8 mouse cellular contexts compared by ENCODE assay signal in genomic region chrX:73787225-73787558, GRCm38 (mm10). TPM values are rescaled to one million over a fixed set of nuclear protein-coding genes. Genes with fewer than 3 reads are reported as not detected.
A peak's percentile ranks its signal among the peaks of the same experiment; 100 is the strongest.
DNase-seq lines count a peak whose midpoint lies in the region; ATAC-seq and TF ChIP-seq lines count a peak whose summit lies in the region.

No protein-coding gene starts in this region.

- 27% methylated on average over 20 of the region's 22 CpGs for WGBS in kidney, embryonic 14.5 days
- WGBS in bone marrow, adult 2 months = 14% methylated on average over 18 of the region's 22 CpGs
- WGBS in hindbrain, embryonic 14.5 days = 24% methylated on average over 22 of the region's 22 CpGs
- WGBS in midbrain, embryonic 14.5 days = 16% methylated on average over 19 of the region's 22 CpGs

- DNase-seq in kidney, adult 11 months = no peak
- DNase-seq in hindbrain, embryonic 14.5 days (ENCODE audit: low spot score) = no peak
- DNase-seq in midbrain, embryonic 14.5 days = no peak
- DNase-seq in urinary bladder, adult 18-20 months (ENCODE audit: low spot score in 2 of 2) = no peak
- no peak for DNase-seq in embryo, embryonic 11 days
- no peak for DNase-seq in kidney, postnatal 25 days

- no peaks in the 10 kb centered on the region for H3K27me3 ChIP-seq in kidney, embryonic 14.5 days (ENCODE audit: control insufficient read depth, insufficient read depth, low read length)
- H3K27me3 ChIP-seq in hindbrain, embryonic 14.5 days (ENCODE audit: control insufficient read depth, insufficient read depth, low read length) = no peaks in the 10 kb centered on the region
- H3K27me3 ChIP-seq in midbrain, embryonic 14.5 days (ENCODE audit: control insufficient read depth, insufficient read depth, low read length) = no peaks in the 10 kb centered on the region

- ATAC-seq in kidney, embryonic 14.5 days (ENCODE audit: low FRiP score, low TSS enrichment) = peak; percentile 2
- peak; percentile 52 for ATAC-seq in hindbrain, embryonic 14.5 days (ENCODE audit: low FRiP score)
- 0 out of 2 replicates have a peak, but pooled peaks have one; percentile 5 for ATAC-seq in midbrain, embryonic 14.5 days (ENCODE audit: low FRiP score, low TSS enrichment)

- H3K4me3 ChIP-seq in kidney, embryonic 14.5 days (ENCODE audit: low read length) = peak overlapping the region; percentile 61
- peak overlapping the region; percentile 87 for H3K4me3 ChIP-seq in bone marrow, adult 2 months (replicated peaks; ENCODE audit: control insufficient read depth, low read depth, low read length)
- H3K4me3 ChIP-seq in hindbrain, embryonic 14.5 days (replicated peaks; ENCODE audit: low read length) = peak overlapping the region; percentile 52
- H3K4me3 ChIP-seq in midbrain, embryonic 14.5 days (replicated peaks; ENCODE audit: low read depth, low read length) = peak overlapping the region; percentile 51

- peak overlapping the region; percentile 62 for H3K4me2 ChIP-seq in kidney, embryonic 14.5 days (replicated peaks; ENCODE audit: low read depth, low read length)
- peak overlapping the region; percentile 57 for H3K4me2 ChIP-seq in hindbrain, embryonic 14.5 days (replicated peaks)
- peak overlapping the region; percentile 65 for H3K4me2 ChIP-seq in midbrain, embryonic 14.5 days (ENCODE audit: low read length)

- TF ChIP-seq CTCF in bone marrow, adult 2 months (IDR thresholded peaks at IDR 0.05; ENCODE audit: control insufficient read depth, insufficient read depth, low read length) = no peak

- no peak for TF ChIP-seq POLR2A in bone marrow, adult 2 months (IDR thresholded peaks at IDR 0.05; ENCODE audit: borderline replicate concordance, control insufficient read depth, low read depth, low read length)

- H3K36me3 ChIP-seq in kidney, embryonic 14.5 days (ENCODE audit: control insufficient read depth, insufficient read depth, low read length) = peaks cover 16% of the 10 kb centered on the region
- H3K36me3 ChIP-seq in hindbrain, embryonic 14.5 days (replicated peaks; ENCODE audit: control insufficient read depth, insufficient read depth) = peaks cover 11% of the 10 kb centered on the region
- peaks cover 16% of the 10 kb centered on the region for H3K36me3 ChIP-seq in midbrain, embryonic 14.5 days (ENCODE audit: control insufficient read depth, insufficient read depth, low read length)

- no peaks in the 10 kb centered on the region for H3K9me3 ChIP-seq in kidney, embryonic 14.5 days (ENCODE audit: control insufficient read depth, low read length)
- H3K9me3 ChIP-seq in hindbrain, embryonic 14.5 days (ENCODE audit: control insufficient read depth, low read length) = no peaks in the 10 kb centered on the region
- H3K9me3 ChIP-seq in midbrain, embryonic 14.5 days (ENCODE audit: control insufficient read depth, low read length) = no peaks in the 10 kb centered on the region

- peak overlapping the region; percentile 76 for H3K9ac ChIP-seq in kidney, embryonic 14.5 days (ENCODE audit: low read depth, low read length)
- H3K9ac ChIP-seq in hindbrain, embryonic 14.5 days = peak overlapping the region; percentile 71
- peak overlapping the region; percentile 72 for H3K9ac ChIP-seq in midbrain, embryonic 14.5 days (replicated peaks; ENCODE audit: low read length)

- peak overlapping the region; percentile 47; the same call in 1 of the 2 replicates for H3K27ac ChIP-seq in kidney, embryonic 14.5 days (ENCODE audit: low read depth, low read length)
- H3K27ac ChIP-seq in bone marrow, adult 2 months (ENCODE audit: control insufficient read depth, insufficient read depth, low read depth, low read length, poor library complexity) = peak overlapping the region; percentile 92
- peak overlapping the region; percentile 83 for H3K27ac ChIP-seq in hindbrain, embryonic 14.5 days
- H3K27ac ChIP-seq in midbrain, embryonic 14.5 days (replicated peaks; ENCODE audit: low read depth, low read length) = peak overlapping the region; percentile 91

- no peaks in the 10 kb centered on the region for H3K4me1 ChIP-seq in kidney, embryonic 14.5 days (ENCODE audit: control insufficient read depth, insufficient read depth, low read length)
- H3K4me1 ChIP-seq in bone marrow, adult 2 months (ENCODE audit: control insufficient read depth, insufficient read depth, low read length) = no peaks in the 10 kb centered on the region; the same call in 1 of the 2 replicates
- H3K4me1 ChIP-seq in hindbrain, embryonic 14.5 days (replicated peaks; ENCODE audit: control insufficient read depth, insufficient read depth, low read length) = peaks cover 23% of the 10 kb centered on the region
- H3K4me1 ChIP-seq in midbrain, embryonic 14.5 days (ENCODE audit: control insufficient read depth, insufficient read depth, low read length) = peaks cover 17% of the 10 kb centered on the region; the same call in 1 of the 2 replicates

RNA-seq across cellular contexts. Expression of gene Ssr4, which starts 0.4 kb away (rescaled TPM):
- 207 and 210 TPM in 2 replicates for polyA plus RNA-seq in kidney, embryonic 14.5 days (2014; fragmentation: Nextera tagmentation; extraction: Ambion mirVana)
- 47.8 and 107 TPM in 2 replicates for polyA plus RNA-seq in bone marrow, adult 2 months (2011; ENCODE audit: insufficient read depth, insufficient read length, low replicate concordance, missing spikeins)
- 151 and 176 TPM in 2 replicates for polyA plus RNA-seq in hindbrain, embryonic 14.5 days (2014; fragmentation: Nextera tagmentation; extraction: Ambion mirVana)
- polyA plus RNA-seq in midbrain, embryonic 14.5 days (2014; fragmentation: Nextera tagmentation; extraction: Ambion mirVana) = 152 and 162 TPM in 2 replicates

RNA-seq across cellular contexts. Expression of gene Idh3g, which starts 0.5 kb away (rescaled TPM):
- 221 and 247 TPM in 2 replicates for polyA plus RNA-seq in kidney, embryonic 14.5 days (2014; fragmentation: Nextera tagmentation; extraction: Ambion mirVana)
- 56.6 and 111 TPM in 2 replicates for polyA plus RNA-seq in bone marrow, adult 2 months (2011; ENCODE audit: insufficient read depth, insufficient read length, low replicate concordance, missing spikeins)
- 260 TPM in 2 replicates for polyA plus RNA-seq in hindbrain, embryonic 14.5 days (2014; fragmentation: Nextera tagmentation; extraction: Ambion mirVana)
- 248 and 252 TPM in 2 replicates for polyA plus RNA-seq in midbrain, embryonic 14.5 days (2014; fragmentation: Nextera tagmentation; extraction: Ambion mirVana)

RNA-seq across cellular contexts. Expression of gene Srpk3, which starts 13.0 kb away (rescaled TPM):
- 2.9 and 4.7 TPM in 2 replicates for polyA plus RNA-seq in kidney, embryonic 14.5 days (2014; fragmentation: Nextera tagmentation; extraction: Ambion mirVana)
- 26.5 and 49.6 TPM in 2 replicates for polyA plus RNA-seq in bone marrow, adult 2 months (2011; ENCODE audit: insufficient read depth, insufficient read length, low replicate concordance, missing spikeins)
- polyA plus RNA-seq in hindbrain, embryonic 14.5 days (2014; fragmentation: Nextera tagmentation; extraction: Ambion mirVana) = 0.60 and 1.8 TPM in 2 replicates
- polyA plus RNA-seq in midbrain, embryonic 14.5 days (2014; fragmentation: Nextera tagmentation; extraction: Ambion mirVana) = 1.5 and 2.5 TPM in 2 replicates

RNA-seq across cellular contexts. Expression of gene Plxnb3, which starts 30.3 kb away (rescaled TPM):
- 0.14 and 0.27 TPM in 2 replicates for polyA plus RNA-seq in kidney, embryonic 14.5 days (2014; fragmentation: Nextera tagmentation; extraction: Ambion mirVana)
- polyA plus RNA-seq in bone marrow, adult 2 months (2011; ENCODE audit: insufficient read depth, insufficient read length, low replicate concordance, missing spikeins) = 0.32 TPM in 1 of 2 replicates, not detected in the other
- polyA plus RNA-seq in hindbrain, embryonic 14.5 days (2014; fragmentation: Nextera tagmentation; extraction: Ambion mirVana) = 0.59 TPM in 2 replicates
- 0.12 and 0.19 TPM in 2 replicates for polyA plus RNA-seq in midbrain, embryonic 14.5 days (2014; fragmentation: Nextera tagmentation; extraction: Ambion mirVana)

RNA-seq across cellular contexts. Expression of gene Pdzd4, which starts 37.6 kb away (rescaled TPM):
- polyA plus RNA-seq in kidney, embryonic 14.5 days (2014; fragmentation: Nextera tagmentation; extraction: Ambion mirVana) = 1.1 and 1.9 TPM in 2 replicates
- polyA plus RNA-seq in bone marrow, adult 2 months (2011; ENCODE audit: insufficient read depth, insufficient read length, low replicate concordance, missing spikeins) = 2.2 and 4.7 TPM in 2 replicates
- polyA plus RNA-seq in hindbrain, embryonic 14.5 days (2014; fragmentation: Nextera tagmentation; extraction: Ambion mirVana) = 5.5 and 6.4 TPM in 2 replicates
- polyA plus RNA-seq in midbrain, embryonic 14.5 days (2014; fragmentation: Nextera tagmentation; extraction: Ambion mirVana) = 5.9 and 20.8 TPM in 2 replicates

Comparison
In these comparisons a context has a peak if more than half of its experiments do, and no peak if none do; other contexts are left out.
1. ATAC-seq: peak in every context shown above with its lines; median percentile 52 in hindbrain, embryonic 14.5 days; 5 in midbrain, embryonic 14.5 days; 2 in kidney, embryonic 14.5 days.